Mouse (Mus musculus): Measurements from ENCODE around the gene Gdf11.
A peak's percentile ranks its signal among the peaks of the same experiment; 100 is the strongest.

DNA sequence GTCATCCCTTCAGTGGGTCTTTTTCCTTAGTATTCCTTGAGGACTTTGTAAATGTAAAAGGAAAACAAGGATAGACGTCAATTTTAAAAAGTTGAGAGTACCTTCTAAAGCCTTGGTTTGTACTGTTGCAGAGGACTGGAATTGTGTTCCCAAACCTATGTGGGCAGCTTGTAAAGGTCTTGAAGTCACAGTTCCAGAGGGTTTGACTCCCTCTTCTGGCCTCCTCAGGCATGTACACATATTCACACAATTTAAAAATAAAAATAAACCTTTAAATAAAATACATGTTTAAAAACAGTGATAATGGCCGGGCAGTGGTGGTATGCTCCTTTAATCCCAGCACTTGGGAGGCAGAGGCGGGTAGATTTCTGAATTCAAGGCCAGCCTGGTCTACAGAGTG, 25.5 kb downstream of the Gdf11 start:
- TF ChIP-seq EP300 (IDR thresholded peaks at IDR 0.05; ENCODE audit: low read depth) (no peak), CTCF (IDR thresholded peaks at IDR 0.05; ENCODE audit: low read depth) (peak; percentile 47)
